Mouse (Mus musculus) hindbrain, postnatal 0 days (tissue): ENCODE results near the gene Clcnka. TPM values are rescaled to one million over a fixed set of nuclear protein-coding genes. Genes with fewer than 3 reads are reported as not detected.

Source experiments
- ATAC-seq: fragments of 200-750 bp; cut with Nextera tagmentation; 2 replicates; pipeline ENCODE4 v1.8.0; 2017; ENCODE audit warnings: mild to moderate bottlenecking, moderate TSS enrichment, moderate library complexity
- DNase-seq: peaks from one replicate; pipeline ENCODE4 v3.0.0-alpha.2; 2015; ENCODE audit warnings: low spot score
- H3K27ac ChIP-seq: fragments of 300-500 bp; sonication (generic); 2 replicates; pipeline ENCODE4 v1.5.1; 2014; ENCODE audit warnings: mild to moderate bottlenecking
- H3K27me3 ChIP-seq: fragments of 300-500 bp; sonication (generic); 2 replicates; pipeline ENCODE4 v1.6.1; 2014; ENCODE audit warnings: low read length, mixed read lengths; ENCODE audit not compliant: insufficient read depth
- H3K36me3 ChIP-seq: fragments of 300-500 bp; sonication (generic); 2 replicates; pipeline ENCODE4 v1.6.1; 2014; ENCODE audit warnings: low read length, mixed read lengths; ENCODE audit not compliant: insufficient read depth
- H3K4me1 ChIP-seq: fragments of 300-500 bp; sonication (generic); 2 replicates; pipeline ENCODE4 v1.6.1; 2014; ENCODE audit warnings: antibody characterized with exemption, low read length, mixed read lengths; ENCODE audit not compliant: insufficient read depth
- H3K4me2 ChIP-seq: fragments of 300-500 bp; sonication (generic); 2 replicates; pipeline ENCODE4 v1.6.1; 2014; ENCODE audit warnings: low read depth, mild to moderate bottlenecking, low read length, moderate library complexity, mixed read lengths
- H3K4me3 ChIP-seq: fragments of 300-500 bp; sonication (generic); 2 replicates; pipeline ENCODE4 v1.5.1; 2014; ENCODE audit warnings: low read length
- H3K9ac ChIP-seq: fragments of 300-500 bp; sonication (generic); replicated peaks from 2 replicates; pipeline ENCODE4 v1.6.1; 2014; ENCODE audit warnings: mild to moderate bottlenecking, low read length, moderate library complexity, mixed read lengths
- H3K9me3 ChIP-seq: fragments of 300-500 bp; sonication (generic); 2 replicates; pipeline ENCODE4 v1.6.1; 2016; ENCODE audit warnings: low read length, mixed read lengths
- CTCF ChIP-seq: IDR thresholded peaks from 2 replicates; pipeline ENCODE4 v1.5.1; 2016; ENCODE audit warnings: antibody characterized with exemption, control low read depth, low read depth
- WGBS: fragments of 180-500 bp; shearing (Covaris S2); extraction: QIAGEN DNeasy Blood & Tissue Kit; methylation state at CpG from one replicate; pipeline ENCODE4 v1.1.7; 2014; 5-methylcytosine and 5-hydroxymethylcytosine counted together
- polyA plus RNA-seq: library from polyadenylated mRNA; unstranded; fragments of >200 nt; fragmentation: Nextera tagmentation; extraction: Ambion mirVana; gene quantifications from 2 replicates; pipeline ENCODE4 v1.2.1, GENCODE M21; 2015
- total RNA-seq: library from RNA; depleted of rRNA; stranded (reverse); fragments of >200 nt; gene quantifications from 2 replicates; pipeline ENCODE4 v1.2.3, GENCODE M21; 2014

Clcnka gene
- total and polyA plus RNA-seq, 2 experiments from 2014 or later, result 0.95 to 1.2 TPM

GRCm38 (mm10) chr4:141391293-141391692 lies 7.2 kb downstream of the Clcnka start:
- H3K36me3 ChIP-seq, result no peaks in the 10 kb centered on the region
- no peak overlapping the region for H3K4me3 ChIP-seq
- no peaks in the 10 kb centered on the region for H3K27me3 ChIP-seq
- no peaks in the 10 kb centered on the region for H3K9me3 ChIP-seq
- no peaks in the 10 kb centered on the region for H3K4me1 ChIP-seq
- H3K27ac ChIP-seq, result no peak overlapping the region
- ATAC-seq (no peak), DNase-seq (no peak)
- TF ChIP-seq CTCF, result no peak
- no peak overlapping the region for H3K4me2 ChIP-seq
- H3K9ac ChIP-seq, result no peak overlapping the region
- 81% methylated on average over 12 of the region's 12 CpGs for WGBS

- Histone ChIP-seq H3K4me3 (no peak overlapping the region), H3K4me1 (no peaks in the 10 kb centered on the region), H3K4me2 (no peak overlapping the region), H3K36me3 (no peaks in the 10 kb centered on the region), H3K27ac (no peak overlapping the region), H3K9ac (no peak overlapping the region), H3K9me3 (no peaks in the 10 kb centered on the region), H3K27me3 (0 out of 2 replicates have a peak, but pooled peaks cover 3% of the 10 kb centered on the region)
- ATAC-seq (no peak), DNase-seq (no peak)
- 72% methylated on average over 18 of the region's 18 CpGs for WGBS
- TF ChIP-seq CTCF, result no peak
Observed at GRCm38 (mm10) chr4:141389366-141390150, 9.0 kb downstream of the Clcnka start.

GRCm38 (mm10) chr4:141387933-141388332 lies 10.6 kb downstream of the Clcnka start:
- H3K4me2 ChIP-seq, result no peak overlapping the region
- H3K4me3 ChIP-seq, result no peak overlapping the region
- no peaks in the 10 kb centered on the region for H3K9me3 ChIP-seq
- H3K9ac ChIP-seq, result no peak overlapping the region
- H3K27ac ChIP-seq, result no peak overlapping the region
- TF ChIP-seq CTCF, result no peak
- H3K4me1 ChIP-seq, result no peaks in the 10 kb centered on the region
- 0 out of 2 replicates have a peak, but pooled peaks cover 5% of the 10 kb centered on the region for H3K36me3 ChIP-seq
- DNase-seq (no peak), ATAC-seq (no peak)
- WGBS, result 71% methylated on average over 5 of the region's 5 CpGs
- peaks cover 10% of the 10 kb centered on the region; the same call in 1 of the 2 replicates for H3K27me3 ChIP-seq

GRCm38 (mm10) chr4:141387093-141387784 lies 11.3 kb downstream of the Clcnka start:
- Histone ChIP-seq H3K9ac (no peak overlapping the region), H3K4me2 (no peak overlapping the region), H3K4me1 (no peaks in the 10 kb centered on the region), H3K9me3 (no peaks in the 10 kb centered on the region), H3K27me3 (peaks cover 12% of the 10 kb centered on the region), H3K27ac (no peak overlapping the region), H3K4me3 (no peak overlapping the region), H3K36me3 (0 out of 2 replicates have a peak, but pooled peaks cover 5% of the 10 kb centered on the region)
- peak; percentile 25; the same call in 1 of the 2 replicates for ATAC-seq
- DNase-seq, result peak; percentile 84
- 18% methylated on average over 5 of the region's 5 CpGs for WGBS
- TF ChIP-seq CTCF, result peak; percentile 85

- H3K36me3 ChIP-seq, result 0 out of 2 replicates have a peak, but pooled peaks cover 5% of the 10 kb centered on the region
- peaks cover 18% of the 10 kb centered on the region for H3K27me3 ChIP-seq
- H3K9me3 ChIP-seq, result no peaks in the 10 kb centered on the region
- 75% methylated on average over 7 of the region's 7 CpGs for WGBS
- no peak overlapping the region for H3K4me2 ChIP-seq
- H3K4me1 ChIP-seq, result no peaks in the 10 kb centered on the region
- no peak overlapping the region for H3K9ac ChIP-seq
- DNase-seq (no peak), ATAC-seq (no peak)
- no peak overlapping the region for H3K4me3 ChIP-seq
- TF ChIP-seq CTCF, result peak; percentile 25; the same call in 1 of the 2 replicates
- no peak overlapping the region for H3K27ac ChIP-seq
Observed at GRCm38 (mm10) chr4:141386150-141386549, 12.4 kb downstream of the Clcnka start.

GRCm38 (mm10) chr4:141385275-141385674 lies 13.2 kb downstream of the Clcnka start:
- Histone ChIP-seq H3K36me3 (0 out of 2 replicates have a peak, but pooled peaks cover 5% of the 10 kb centered on the region), H3K27me3 (peaks cover 18% of the 10 kb centered on the region), H3K9me3 (no peaks in the 10 kb centered on the region), H3K9ac (no peak overlapping the region), H3K4me2 (no peak overlapping the region), H3K27ac (no peak overlapping the region), H3K4me3 (no peak overlapping the region), H3K4me1 (no peaks in the 10 kb centered on the region)
- 3% methylated on average over 7 of the region's 7 CpGs for WGBS
- peak; percentile 95 for TF ChIP-seq CTCF
- ATAC-seq (peak; percentile 25; the same call in 1 of the 2 replicates), DNase-seq (peak; percentile 85)
